Mouse (Mus musculus): ENCODE measurements around the gene Ssb.

Gene Ssb

DNA sequence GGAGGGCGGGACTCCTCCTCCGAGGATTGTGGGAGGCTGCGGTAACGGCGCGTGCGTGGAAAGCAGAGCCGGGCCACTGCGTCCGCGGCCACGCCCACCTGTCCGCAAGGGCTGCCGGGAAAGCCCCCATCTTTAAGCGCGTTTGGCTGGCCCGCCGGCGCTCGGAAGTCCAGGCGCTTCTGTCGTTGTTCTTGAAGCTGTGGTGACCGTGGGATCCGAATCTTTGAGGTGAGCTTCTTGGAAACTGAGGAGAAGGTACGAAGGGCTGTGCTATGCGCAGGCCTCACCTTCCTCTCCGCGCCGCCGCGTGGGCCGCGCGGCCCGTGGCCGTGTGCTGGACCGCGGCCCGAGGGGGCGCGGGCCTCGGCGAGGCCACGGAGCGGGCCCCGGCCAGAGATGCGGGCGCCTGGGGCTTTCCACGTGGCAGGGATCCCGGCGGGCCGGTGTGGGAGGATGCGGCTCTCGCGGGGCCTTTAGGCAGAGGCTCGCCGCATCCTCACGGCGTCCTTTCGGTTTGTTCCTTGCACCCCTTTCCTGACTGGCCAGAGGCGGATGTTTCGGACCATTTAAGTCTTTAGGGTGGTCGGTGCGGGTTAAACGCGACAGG, at the start of gene Ssb:
Ssb (plus strand) TSS at position 78 of the 607 bp plus-strand sequence.
- DNase-seq (ENCODE audit: low spot score in 2 of 2) = peak; percentile 91 to 93

DNA sequence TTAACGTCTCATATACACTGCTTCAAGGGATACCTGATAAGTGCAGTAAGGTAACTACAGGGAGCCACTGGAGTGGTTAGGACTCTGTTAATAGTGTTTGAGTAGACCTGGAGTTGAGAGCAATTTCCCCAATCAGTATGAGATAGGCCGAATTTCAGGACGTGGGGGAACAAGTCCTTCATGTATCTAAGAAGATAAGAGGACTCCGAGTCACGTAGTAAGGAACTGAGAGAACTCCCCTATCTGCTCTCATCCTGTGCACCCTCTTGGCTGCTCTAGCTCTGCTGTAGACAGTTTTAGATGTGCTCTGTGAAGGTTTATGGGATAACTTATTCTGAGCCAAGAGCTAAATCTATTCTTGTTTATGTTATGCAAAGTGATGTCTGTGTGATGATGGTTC, 44.8 kb upstream of the Ssb start:
- DNase-seq (ENCODE audit: low spot score in 2 of 2) = no peak

DNA sequence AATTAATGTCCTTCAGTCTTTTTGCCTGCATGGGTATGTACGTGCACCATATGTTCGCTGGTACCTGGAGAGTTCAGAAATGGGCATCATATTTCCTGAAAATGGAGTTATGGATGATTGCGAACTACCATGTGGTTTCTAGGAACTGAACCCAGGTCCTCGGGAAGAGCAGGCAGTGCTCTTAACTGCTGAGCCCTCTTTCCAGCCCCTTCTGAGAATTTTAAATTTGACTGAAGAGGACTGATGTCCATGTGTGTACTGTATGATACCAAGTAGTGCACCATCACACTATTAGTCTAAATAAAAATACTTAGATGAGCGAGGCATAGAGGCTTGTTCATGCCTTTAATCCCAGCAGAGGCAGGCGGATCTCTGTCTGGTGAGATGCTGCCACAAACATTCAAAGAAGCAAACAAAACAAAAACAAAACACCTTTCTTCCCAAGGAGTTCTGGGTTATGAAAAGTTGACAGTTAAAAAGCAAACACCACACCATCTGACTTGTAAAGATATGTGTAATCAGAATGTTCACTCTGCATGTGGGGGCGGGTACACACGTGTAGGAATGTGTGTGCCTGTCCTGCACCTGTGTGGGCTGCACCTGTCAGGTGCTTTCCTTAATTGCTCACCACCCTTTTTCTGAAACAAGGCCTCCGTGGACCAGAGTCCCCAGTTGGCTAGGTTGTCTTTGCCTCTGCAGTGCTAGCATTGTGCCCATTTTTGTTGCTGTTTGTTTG, 42.8 kb upstream of the Ssb start:
- DNase-seq (ENCODE audit: low spot score in 2 of 2) = no peak

DNA sequence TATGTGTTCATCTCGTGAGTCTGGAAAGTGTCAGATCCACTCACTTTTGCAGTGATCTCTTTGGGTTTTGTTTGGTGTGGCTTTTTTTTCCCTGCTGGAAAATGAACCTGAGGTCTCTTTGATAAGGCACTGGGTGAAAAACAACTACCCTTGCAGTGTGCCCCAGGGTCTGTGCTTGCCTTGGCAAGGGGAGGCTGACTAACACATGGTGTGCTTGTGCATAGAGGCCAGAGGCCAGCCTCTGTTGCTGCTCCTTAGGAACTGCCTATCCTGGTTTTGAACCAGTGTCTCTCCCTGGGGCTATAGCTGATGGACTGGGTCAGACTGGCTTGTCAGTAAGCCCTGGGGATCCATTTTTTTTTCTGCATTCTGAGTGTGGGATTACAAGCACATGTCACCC, 41.2 kb upstream of the Ssb start:
- no peak for DNase-seq (ENCODE audit: low spot score in 2 of 2)

DNA sequence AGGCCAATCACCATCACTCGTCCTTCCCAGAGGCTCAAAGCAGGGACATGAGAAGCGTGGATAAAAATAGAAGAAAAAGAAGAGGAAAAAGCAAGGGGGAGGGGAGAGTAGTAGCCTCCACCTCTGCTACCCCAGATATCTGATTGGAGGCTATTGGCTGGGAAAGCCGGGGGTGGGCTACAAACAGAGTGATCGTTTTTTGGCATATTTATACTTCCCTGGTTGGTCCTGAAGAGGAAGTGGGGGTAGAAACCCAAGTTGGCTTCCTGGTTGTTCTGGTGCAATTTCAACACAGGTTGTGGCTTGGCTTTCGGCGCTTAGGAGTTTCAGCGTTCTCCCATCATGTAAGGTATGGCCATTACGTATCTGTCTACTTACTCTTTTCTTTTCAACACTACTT, 39.7 kb upstream of the Ssb start, which contains the start of gene Klhl23:
Klhl23 (plus strand) TSS at position 234 of the 400 bp plus-strand sequence.
- DNase-seq (ENCODE audit: low spot score in 2 of 2) = no peak

DNA sequence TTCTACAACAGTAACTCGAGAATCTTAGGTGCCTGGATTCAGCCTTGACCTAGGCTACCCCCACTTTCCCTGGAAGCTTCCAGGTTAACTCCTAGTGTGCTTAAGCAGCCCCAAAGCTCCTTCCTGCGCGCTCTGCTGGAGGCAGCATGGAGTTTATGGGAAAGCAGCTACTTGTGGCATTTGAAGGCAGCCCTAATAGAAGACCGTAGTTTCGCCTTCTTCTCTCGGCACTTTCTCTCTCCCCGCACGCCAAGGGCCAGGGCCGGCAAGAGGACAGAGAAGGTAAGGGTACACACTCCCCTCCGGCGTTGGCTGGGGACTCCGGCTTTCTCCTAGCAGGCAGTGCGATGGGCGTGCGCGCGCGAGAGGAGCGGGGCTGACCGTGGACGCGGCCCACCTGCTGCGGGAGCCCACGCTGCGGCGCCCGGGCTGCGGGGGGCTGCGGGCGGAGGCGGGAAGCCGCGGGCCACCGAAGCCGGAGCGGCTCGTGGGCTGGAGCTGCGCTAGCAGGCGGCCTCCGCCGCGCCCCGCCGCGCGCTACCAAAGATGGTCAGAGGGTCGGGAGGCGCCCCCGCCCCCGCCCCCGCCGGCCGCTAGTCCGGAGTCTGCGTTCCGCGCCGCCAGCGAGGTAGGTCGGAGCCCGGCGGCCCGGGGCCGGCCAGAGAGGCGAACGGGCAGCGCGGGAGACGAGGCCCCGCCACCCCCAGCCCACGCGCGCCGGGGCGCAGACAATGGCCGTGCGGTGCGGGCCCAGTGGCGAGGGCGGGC, 38.8 kb upstream of the Ssb start:
- DNase-seq (ENCODE audit: low spot score in 2 of 2) = peak; percentile 50 to 54

DNA sequence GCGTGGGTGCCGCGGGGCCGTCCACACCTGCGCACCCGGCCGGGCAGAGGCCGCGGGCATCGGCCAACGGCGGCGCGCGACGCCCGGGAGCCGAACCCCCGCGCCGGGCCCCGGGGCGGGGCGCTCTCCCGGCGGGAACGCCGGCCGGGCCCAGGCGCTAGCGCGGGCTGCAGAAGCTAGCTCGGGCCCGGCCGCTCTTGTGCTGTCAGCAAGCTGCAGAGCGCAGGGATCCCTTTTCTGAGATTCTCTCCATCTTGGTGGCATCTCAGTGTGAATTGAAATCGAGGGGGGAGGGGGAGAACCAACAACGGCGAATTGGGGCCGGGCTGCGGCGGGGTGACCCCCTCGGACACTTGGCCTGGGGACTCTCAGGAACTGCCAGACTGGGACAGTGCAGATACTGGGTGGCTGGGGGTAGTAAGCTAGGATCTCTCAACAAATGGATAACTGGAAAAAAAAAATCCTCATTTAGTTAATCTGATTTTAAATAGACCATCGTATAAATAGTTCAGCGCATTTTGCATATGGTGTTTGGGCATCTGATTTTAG, 38.2 kb upstream of the Ssb start:
- DNase-seq (ENCODE audit: low spot score in 2 of 2) = peak; percentile 37 to 51

DNA sequence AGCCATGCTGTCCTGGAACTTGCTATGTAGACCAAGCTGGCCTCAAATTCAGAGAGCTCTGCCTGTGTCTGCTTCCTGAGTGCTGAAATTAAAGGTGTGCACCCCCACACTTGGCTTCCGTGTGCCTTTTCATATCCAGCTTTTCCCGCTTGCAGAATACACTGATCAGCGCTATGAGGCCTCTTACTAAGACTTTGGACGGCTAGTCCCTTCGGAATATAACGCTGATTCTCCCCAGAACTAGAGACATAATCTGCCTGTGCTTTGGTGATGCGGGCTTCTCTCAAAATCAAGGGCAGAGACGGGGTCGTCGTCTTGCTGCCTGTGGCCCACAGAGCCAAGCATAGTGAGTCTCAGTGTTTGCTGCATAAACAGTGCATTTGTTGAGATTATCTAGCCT, 35.5 kb upstream of the Ssb start:
- no peak for DNase-seq (ENCODE audit: low spot score in 2 of 2)

DNA sequence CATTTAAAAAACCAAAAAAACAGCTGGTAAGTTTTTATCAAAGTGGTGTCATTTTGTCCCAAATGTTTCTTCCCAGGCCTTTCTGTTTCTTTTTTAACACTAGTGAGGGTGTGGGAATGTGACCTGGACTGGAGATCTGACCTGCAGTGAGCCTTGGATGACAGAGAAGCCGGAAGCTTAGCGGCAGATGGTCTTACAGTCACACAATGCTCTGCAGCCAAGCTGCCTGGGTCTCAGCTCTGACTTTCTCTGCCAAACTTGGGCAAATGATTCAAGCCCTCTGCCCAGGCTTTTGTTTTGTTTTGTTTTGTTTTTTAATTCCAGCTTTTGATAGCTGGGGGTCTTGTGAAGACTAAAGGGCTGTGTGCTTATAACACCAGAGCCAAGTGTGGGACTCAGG, 35.0 kb upstream of the Ssb start:
- DNase-seq (ENCODE audit: low spot score in 2 of 2) = no peak

DNA sequence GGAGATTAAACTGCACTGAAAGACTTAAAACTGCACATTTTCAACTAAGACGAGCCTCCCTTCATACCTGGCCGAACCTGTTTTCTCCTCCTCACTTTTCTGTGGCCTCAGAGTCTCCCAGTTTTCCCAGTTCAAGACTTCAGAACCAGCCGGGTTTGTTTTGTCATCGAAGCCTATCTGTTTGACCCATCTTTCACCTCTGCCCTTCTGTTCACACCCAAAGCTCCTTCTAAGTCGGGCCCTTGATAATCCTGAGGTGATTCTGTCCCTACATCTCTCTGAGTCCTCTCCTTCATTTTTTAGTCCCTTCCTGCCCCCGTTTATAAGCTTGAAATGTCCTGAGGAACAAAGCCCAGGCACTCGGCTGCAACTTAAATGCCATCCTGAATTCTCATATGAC, 33.3 kb upstream of the Ssb start:
- no peak for DNase-seq (ENCODE audit: low spot score in 2 of 2)

DNA sequence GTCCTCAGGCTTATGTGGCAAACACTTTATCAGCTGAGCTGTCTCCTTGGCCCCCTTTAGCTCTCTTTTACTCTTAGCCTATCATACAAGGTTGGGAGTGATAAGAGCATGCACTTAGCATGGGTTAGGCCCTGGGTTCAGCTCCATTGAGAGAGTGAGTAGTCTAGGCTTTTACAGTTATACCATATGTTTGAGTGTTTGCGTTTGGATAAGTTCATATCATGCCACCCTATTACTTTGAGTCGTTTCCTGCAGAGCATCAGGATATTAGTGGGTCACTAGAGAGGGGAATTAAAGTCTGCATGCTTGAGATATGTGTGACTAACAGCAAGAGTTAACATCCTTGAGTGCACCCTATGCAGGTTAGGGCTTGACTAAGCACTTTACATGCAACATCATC, 31.7 kb upstream of the Ssb start:
- no peak for DNase-seq (ENCODE audit: low spot score in 2 of 2)

DNA sequence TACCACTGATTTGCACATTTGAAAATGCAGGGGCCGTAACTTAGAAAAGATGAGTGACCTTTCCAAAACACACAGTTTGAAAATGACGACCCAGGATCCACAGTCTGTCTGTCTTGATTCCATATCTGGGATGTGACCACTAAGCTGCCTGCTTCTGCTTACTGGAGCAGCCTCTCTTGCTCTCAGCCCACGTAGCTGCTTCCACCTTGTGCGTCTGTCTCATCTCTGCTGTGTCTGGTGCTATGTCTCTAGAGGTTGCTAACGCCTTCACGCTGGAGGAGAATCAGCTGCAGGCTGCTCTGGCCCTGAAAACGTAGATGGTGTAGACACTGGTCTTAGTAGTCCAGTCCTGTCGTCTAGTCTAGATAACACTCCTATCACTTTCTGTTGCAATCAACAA, 31.2 kb upstream of the Ssb start:
- DNase-seq (ENCODE audit: low spot score in 2 of 2) = no peak

DNA sequence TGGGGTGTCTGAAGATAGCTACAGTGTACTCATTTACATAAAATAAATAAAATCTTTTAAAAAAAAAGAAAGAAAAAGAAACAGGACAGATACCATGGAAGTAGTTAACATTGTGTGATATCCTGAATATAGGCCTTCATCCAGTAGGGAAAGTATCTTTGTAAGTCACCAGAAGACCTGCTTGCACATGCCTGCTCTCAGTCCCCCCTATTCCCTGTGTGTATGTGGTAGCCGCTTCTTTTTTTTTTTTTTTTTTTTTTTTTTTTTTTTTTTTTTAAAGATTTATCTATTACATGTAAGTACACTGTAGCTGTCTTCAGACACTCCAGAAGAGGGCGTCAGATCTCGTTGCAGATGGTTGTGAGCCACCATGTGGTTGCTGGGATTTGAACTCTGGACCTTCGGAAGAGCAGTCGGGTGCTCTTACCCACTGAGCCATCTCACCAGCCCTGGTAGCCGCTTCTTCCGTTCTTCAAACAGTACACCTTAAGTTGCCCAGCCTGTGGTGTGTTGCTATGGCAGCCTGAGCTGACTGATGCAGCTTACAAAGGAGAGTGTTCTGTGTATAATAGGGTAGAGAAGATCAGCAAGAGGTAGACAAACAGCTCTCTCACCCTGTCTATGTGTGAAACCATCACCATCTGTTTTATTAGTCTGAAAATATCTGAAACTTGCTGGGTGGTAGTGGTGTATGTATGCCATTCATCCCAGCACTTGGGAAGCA, 24.0 kb upstream of the Ssb start:
- no peak for DNase-seq (ENCODE audit: low spot score in 2 of 2)

DNA sequence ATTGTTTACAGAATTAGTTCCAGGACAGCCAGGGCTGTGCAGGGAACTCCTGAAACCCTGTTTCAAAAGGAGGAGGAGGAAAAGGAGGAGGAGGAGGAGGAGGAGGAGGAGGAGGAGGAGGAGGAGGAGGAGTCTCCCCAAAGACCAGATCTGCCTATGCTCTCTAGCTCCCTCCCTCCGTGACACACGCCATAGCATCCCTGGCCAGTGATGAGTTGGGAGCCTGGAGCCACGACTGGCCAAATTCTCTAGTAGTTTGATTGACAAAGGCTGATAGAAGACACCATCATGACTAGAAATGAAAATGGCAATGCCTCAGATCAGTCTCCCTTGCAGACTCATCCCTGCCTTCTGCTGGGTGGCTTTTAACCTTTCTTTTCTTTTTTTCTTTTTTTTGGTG, 23.4 kb upstream of the Ssb start:
- DNase-seq (ENCODE audit: low spot score in 2 of 2) = no peak

DNA sequence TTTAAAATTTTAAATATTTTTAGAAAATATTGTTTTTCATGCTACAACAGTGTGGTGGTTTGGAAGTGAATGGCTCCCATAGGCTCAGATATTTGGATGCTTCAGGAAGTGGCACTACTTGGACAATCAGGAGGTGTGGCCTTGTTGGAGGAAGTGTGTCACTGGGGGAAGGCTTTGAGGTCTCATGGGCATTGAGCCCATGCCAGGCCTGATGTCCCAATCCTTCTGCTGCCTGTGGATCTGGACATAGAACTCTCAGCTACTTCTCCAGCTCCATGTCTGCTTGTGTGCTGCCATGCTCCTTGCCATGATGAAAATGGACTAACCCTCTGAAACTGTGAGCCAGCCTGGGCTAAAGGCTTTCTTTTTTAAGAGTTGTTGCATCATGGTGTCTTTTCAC, 22.7 kb upstream of the Ssb start:
- no peak for DNase-seq (ENCODE audit: low spot score in 2 of 2)

DNA sequence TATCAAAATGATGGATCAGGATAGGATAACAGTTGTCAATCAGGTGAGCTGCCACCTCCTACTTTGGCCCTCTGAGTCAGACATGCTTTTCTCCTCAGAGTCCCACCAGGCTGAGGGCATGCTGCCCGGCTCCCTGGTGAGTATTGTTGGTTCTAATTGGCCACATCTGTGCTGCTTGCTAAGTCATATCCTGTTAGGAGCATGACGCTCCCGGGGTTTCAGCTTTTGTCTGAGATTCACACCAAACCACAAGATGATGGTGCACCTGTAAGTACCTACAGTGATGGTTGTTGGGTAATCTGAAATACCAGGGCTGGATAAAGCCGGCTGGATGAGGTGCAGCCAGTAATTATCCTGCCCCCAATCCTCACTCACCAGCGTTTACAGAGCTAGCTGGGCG, 21.1 kb upstream of the Ssb start:
- DNase-seq (ENCODE audit: low spot score in 2 of 2) = no peak

DNA sequence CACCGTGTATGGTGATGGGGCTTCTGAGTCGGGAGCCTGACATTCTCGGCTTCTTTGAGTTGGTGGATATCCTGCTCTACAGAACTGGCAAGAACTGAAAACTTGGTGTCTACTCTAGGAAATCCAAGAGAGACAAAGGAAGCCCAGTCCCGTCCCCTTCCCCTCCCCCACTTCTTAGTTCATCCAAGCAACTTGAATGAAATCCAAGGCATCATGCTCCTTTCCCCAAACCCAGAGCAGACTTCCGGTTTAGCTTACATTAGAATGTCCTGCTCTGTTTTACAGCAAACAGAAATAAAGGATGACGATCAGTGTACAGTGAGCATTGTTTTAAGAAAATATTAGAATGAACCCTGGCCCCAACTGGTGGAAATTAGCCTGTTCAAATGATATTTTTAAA, 12.1 kb upstream of the Ssb start:
- no peak for DNase-seq (ENCODE audit: low spot score in 2 of 2)

DNA sequence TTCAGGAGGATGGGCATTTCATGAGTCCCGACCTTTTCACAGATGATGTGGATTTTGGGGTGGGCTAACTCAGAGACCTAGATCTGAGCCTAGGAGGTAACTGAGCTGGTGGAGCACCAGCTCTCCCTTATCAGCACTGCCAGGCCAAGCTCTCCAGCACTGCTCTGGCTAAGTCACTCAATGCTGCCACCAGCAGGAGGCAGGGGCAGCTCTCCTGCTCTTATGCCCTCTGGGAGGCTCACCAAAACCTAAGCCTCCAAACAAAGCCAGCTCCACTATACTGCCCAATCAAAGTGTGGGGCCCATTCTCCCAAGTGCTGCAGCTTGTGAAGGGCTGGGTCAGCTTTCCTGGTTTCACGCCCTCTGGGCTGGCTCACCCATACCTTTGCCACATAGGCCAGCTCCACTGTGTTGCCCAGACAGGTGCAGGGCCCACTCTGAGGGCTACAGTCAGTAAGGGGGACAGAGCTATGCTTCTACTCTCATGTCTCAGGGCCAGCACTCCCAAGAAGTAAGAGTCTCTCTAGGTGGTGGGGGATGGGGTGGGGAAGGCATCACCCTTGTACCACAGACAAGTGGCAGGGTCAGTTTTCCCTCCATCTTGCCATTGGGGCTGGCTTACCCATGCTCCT, 9.8 kb upstream of the Ssb start:
- DNase-seq (ENCODE audit: low spot score in 2 of 2) = no peak

DNA sequence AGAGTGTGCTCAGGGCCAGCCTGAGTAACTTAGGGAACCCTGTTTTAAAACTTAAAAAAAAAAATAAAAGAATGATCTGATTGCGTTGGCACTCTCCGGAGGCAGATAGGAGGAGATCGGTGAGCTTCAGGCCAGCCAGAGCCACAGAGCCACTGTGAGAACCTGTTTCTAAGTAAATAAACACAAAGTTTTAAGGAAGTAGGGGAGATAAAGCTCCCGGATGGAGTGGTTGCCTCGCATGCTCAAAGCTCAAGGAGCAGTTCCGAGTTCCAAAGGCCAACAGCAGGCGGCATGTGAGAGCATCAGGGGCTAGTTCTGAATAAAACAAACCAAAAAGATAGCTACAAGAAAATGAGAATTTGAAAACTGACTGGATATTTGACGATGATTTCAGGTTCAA, 5.0 kb upstream of the Ssb start:
- no peak for DNase-seq (ENCODE audit: low spot score in 2 of 2)

DNA sequence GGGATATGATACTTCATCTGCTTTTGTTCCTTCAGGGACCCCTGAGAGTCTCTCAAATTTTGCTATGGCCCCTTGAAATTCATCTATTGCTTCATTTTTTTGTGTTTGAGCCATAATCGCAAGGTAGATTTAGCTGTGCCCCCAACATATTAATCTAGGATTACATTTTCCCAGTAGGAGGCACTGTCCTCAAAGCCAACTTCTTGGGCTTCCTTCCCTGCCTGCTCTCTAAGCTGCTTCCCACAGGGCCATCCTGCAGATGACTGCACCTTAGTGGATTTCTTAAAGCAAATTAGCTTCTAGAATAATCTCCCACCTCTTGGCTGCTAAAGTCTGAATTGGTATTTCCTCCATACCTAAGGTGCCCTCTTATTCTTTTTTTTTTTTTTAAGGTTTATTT, 3.5 kb upstream of the Ssb start:
- DNase-seq (ENCODE audit: low spot score in 2 of 2) = no peak

DNA sequence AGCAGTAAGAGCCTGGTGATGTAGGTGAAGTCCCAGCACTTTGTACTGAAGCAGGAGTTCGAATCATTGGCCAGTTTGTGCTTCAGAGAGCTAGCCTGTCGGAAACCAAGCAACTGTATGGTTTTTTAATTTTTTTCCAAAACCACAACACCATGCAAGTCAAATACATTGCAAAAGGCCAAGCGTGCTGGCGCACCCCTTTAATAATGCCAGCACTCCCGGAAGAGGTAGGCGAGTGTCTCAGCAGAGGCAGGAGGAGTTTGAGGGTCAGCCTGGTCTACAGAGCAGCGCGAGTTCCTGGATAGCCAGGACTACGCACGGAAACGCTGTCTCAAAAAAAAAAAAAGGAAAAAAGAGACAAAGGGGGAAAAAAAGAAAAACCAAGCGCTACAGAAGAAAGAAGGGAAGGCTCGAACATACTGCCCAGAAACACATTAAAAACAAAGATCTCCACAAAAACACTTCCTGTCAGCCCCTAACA, 350 bp upstream of the Ssb start:
- DNase-seq (ENCODE audit: low spot score in 2 of 2) = peak; percentile 24 to 39

Data from right cerebral cortex, adult 2 months (tissue).